Mouse (Mus musculus) small intestine, adult 2 months (tissue): Measurements from ENCODE around the gene Gm2564.
"Not testable (repeated sequence)": the region's sequence is repeated elsewhere in the genome, so short reads cannot be mapped to it uniquely, and the experiment has no call there.

ENCODE experiments used
- CTCF ChIP-seq: fragments of 200-500 bp; IDR thresholded peaks from 2 replicates; pipeline ENCODE4 v1.5.1; 2012; ENCODE audit warnings: low read depth, mild to moderate bottlenecking, control low read depth, inconsistent platforms, low read length, moderate library complexity, mixed read lengths; ENCODE audit not compliant: insufficient replicate concordance, insufficient read length; ENCODE audit errors: extremely low read depth
- POLR2A ChIP-seq: fragments of 200-500 bp; IDR thresholded peaks from 2 replicates; pipeline ENCODE4 v1.6.1; 2012; ENCODE audit warnings: low read depth, mild to moderate bottlenecking, control low read depth, inconsistent platforms, low read length, moderate library complexity

DNA sequence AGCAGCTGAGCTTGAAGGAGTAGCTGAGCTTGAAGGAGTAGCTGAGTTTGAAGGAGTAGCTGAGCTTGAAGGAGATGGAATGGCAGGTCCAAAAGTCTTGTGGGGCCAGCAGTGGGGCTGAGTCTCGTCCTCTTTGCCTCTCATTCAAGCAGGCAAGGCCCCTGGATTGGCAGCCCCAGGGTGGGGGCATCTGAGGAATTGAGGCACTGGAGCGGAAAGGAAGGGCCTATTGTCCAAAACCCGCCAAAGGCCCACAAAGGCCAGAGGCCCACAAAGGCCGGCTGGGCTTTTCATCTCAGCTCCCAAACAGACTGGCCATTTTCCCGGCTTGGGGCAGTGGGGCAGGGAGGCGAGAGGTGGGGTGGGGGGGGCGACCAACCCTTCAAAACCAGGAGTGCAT lies 49.8 kb downstream of the Gm2564 start:
- not testable (repeated sequence) for TF ChIP-seq POLR2A, CTCF
